Mouse (Mus musculus) embryonic fibroblast, embryonic 13.5 days (primary cell): ENCODE data around the gene Abce1. TPM values are rescaled to one million over a fixed set of nuclear protein-coding genes. Genes with fewer than 3 reads are reported as not detected.

Source experiments
- H3K27ac ChIP-seq: 2 replicates; pipeline ENCODE4 v1.5.1; 2012; ENCODE audit warnings: low read length, control low read depth, inconsistent platforms; ENCODE audit not compliant: insufficient read depth
- H3K4me1 ChIP-seq: 2 replicates; pipeline ENCODE4 v1.6.1; 2011; ENCODE audit warnings: low read length; ENCODE audit not compliant: control insufficient read depth, insufficient read depth
- H3K4me3 ChIP-seq: 2 replicates; pipeline ENCODE4 v1.5.1; 2011; ENCODE audit warnings: mild to moderate bottlenecking, control low read depth, low read length; ENCODE audit not compliant: insufficient read depth
- CTCF ChIP-seq: IDR thresholded peaks from 2 replicates; pipeline ENCODE4 v1.5.1; 2011; ENCODE audit warnings: mild to moderate bottlenecking, control low read depth, low read length, moderate library complexity, borderline replicate concordance; ENCODE audit not compliant: insufficient read depth
- POLR2A ChIP-seq: IDR thresholded peaks from 2 replicates; pipeline ENCODE4 v1.6.1; 2011; ENCODE audit warnings: low read depth, mild to moderate bottlenecking, control low read depth, low read length, moderate library complexity
- polyA plus RNA-seq: library from polyadenylated mRNA; stranded (reverse); fragments of >200 nt; gene quantifications from 2 replicates; pipeline ENCODE4 v1.2.4, GENCODE M21; 2011; ENCODE audit warnings: low read depth; ENCODE audit not compliant: missing spikeins, insufficient read length

Gene Abce1
- polyA plus RNA-seq, 1 experiment: 174 TPM

- TF ChIP-seq CTCF (no peak), POLR2A (no peak)
- H3K4me3 ChIP-seq: peak within 1 kb of the TSS; percentile 81
Measured at GRCm38 (mm10) chr8:79639586-79640451, 71.7 kb downstream of the Abce1 start, which contains the start of gene Otud4. Gene Otud4, plus strand, starts transcription at chr8:79639618.

GRCm38 (mm10) chr8:79638707-79639549, 72.6 kb downstream of the Abce1 start:
- Histone ChIP-seq H3K27ac (peak overlapping the region; percentile 70), H3K4me3 (peak overlapping the region; percentile 81), H3K4me1 (peaks cover 8% of the 10 kb centered on the region)
- no peak for TF ChIP-seq CTCF
- peak; percentile 92 for TF ChIP-seq POLR2A

More at GRCm38 (mm10) chr8:79639586-79640451, 71.7 kb downstream of the Abce1 start, which contains the start of gene Otud4:
- peaks cover 9% of the 10 kb centered on the region for H3K4me1 ChIP-seq
- H3K27ac ChIP-seq: peak within 1 kb of the TSS; percentile 70

- TF ChIP-seq CTCF (no peak), POLR2A (no peak)
- peak overlapping the region; percentile 49; the same call in 1 of the 2 replicates for H3K4me3 ChIP-seq
- H3K4me1 ChIP-seq: peaks cover 7% of the 10 kb centered on the region
- peak overlapping the region; percentile 25; the same call in 1 of the 2 replicates for H3K27ac ChIP-seq
Measured at GRCm38 (mm10) chr8:79638001-79638706, 73.4 kb downstream of the Abce1 start.

GRCm38 (mm10) chr8:79637237-79637636, 74.3 kb downstream of the Abce1 start:
- no peak overlapping the region for H3K27ac ChIP-seq
- peaks cover 5% of the 10 kb centered on the region for H3K4me1 ChIP-seq
- H3K4me3 ChIP-seq: no peak overlapping the region
- TF ChIP-seq CTCF: no peak
- TF ChIP-seq POLR2A: no peak

GRCm38 (mm10) chr8:79636151-79636550, 75.4 kb downstream of the Abce1 start:
- peaks cover 2% of the 10 kb centered on the region; the same call in 1 of the 2 replicates for H3K4me1 ChIP-seq
- TF ChIP-seq POLR2A: no peak
- TF ChIP-seq CTCF: no peak
- H3K4me3 ChIP-seq: no peak overlapping the region
- H3K27ac ChIP-seq: no peak overlapping the region

GRCm38 (mm10) chr8:79635491-79635890, 76.0 kb downstream of the Abce1 start:
- Histone ChIP-seq H3K27ac (no peak overlapping the region), H3K4me1 (peaks cover 2% of the 10 kb centered on the region; the same call in 1 of the 2 replicates), H3K4me3 (no peak overlapping the region)
- no peak for TF ChIP-seq POLR2A
- no peak for TF ChIP-seq CTCF

Other genes starting within 250 kb of the Abce1 start
- gene Otud4, start 72.1 kb downstream of the Abce1 start, polyA plus RNA-seq: 51.1 and 60.2 TPM in 2 replicates
- gene Anapc10, start 80 bp upstream of the Abce1 start, polyA plus RNA-seq: 30.6 and 37.2 TPM in 2 replicates